Mouse (Mus musculus) hindbrain, embryonic 10.5 days (tissue): ENCODE data around the gene Itpr2. TPM values are rescaled to one million over a fixed set of nuclear protein-coding genes. Genes with fewer than 3 reads are reported as not detected.

Experiments
- DNase-seq: peaks from one replicate; pipeline ENCODE4 v3.0.0-alpha.2; 2017; ENCODE audit warnings: low spot score
- H3K27ac ChIP-seq: fragments of 300-500 bp; sonication (generic); 2 replicates; pipeline ENCODE4 v1.5.1; 2016; ENCODE audit warnings: mild to moderate bottlenecking, moderate library complexity
- H3K27me3 ChIP-seq: fragments of 300-500 bp; sonication (generic); 2 replicates; pipeline ENCODE4 v1.6.1; 2016; ENCODE audit warnings: mild to moderate bottlenecking; ENCODE audit not compliant: poor library complexity, insufficient read depth, severe bottlenecking
- H3K36me3 ChIP-seq: fragments of 300-500 bp; sonication (generic); 2 replicates; pipeline ENCODE4 v1.6.1; 2016; ENCODE audit warnings: mild to moderate bottlenecking, moderate library complexity
- H3K4me1 ChIP-seq: fragments of 300-500 bp; sonication (generic); replicated peaks from 2 replicates; pipeline ENCODE4 v1.6.1; 2016; ENCODE audit warnings: mild to moderate bottlenecking
- H3K4me3 ChIP-seq: fragments of 300-500 bp; sonication (generic); 2 replicates; pipeline ENCODE4 v1.5.1; 2016; ENCODE audit warnings: mild to moderate bottlenecking, moderate library complexity
- H3K9me3 ChIP-seq: fragments of 300-500 bp; sonication (generic); 2 replicates; pipeline ENCODE4 v1.6.1; 2016; ENCODE audit warnings: mild to moderate bottlenecking, moderate library complexity
- WGBS: fragments of 180-500 bp; shearing (Covaris S2); methylation state at CpG from one replicate; pipeline ENCODE4 v1.1.7; 2016; 5-methylcytosine and 5-hydroxymethylcytosine counted together
- polyA plus RNA-seq: library from polyadenylated mRNA; unstranded; fragments of >200 nt; fragmentation: Nextera tagmentation; extraction: Ambion mirVana; gene quantifications from 2 replicates; pipeline ENCODE4 v1.2.1, GENCODE M21; 2016

Gene Itpr2
- polyA plus RNA-seq, 1 experiment from 2014 or later = 5.0 TPM

- H3K4me1 ChIP-seq = 0 out of 2 replicates have a peak, but pooled peaks cover 7% of the 10 kb centered on the region
- WGBS = 85% methylated on average over 8 of the region's 8 CpGs
- no peak overlapping the region for H3K4me3 ChIP-seq
- DNase-seq = no peak
- no peaks in the 10 kb centered on the region for H3K36me3 ChIP-seq
- H3K27me3 ChIP-seq = no peaks in the 10 kb centered on the region
- no peaks in the 10 kb centered on the region for H3K9me3 ChIP-seq
- H3K27ac ChIP-seq = no peak overlapping the region
Observed at GRCm38 (mm10) chr6:146157983-146158535, 344.0 kb downstream of the Itpr2 start.

GRCm38 (mm10) chr6:146157099-146157498, 344.9 kb downstream of the Itpr2 start:
- Histone ChIP-seq H3K27ac (no peak overlapping the region), H3K4me1 (0 out of 2 replicates have a peak, but pooled peaks cover 7% of the 10 kb centered on the region), H3K27me3 (no peaks in the 10 kb centered on the region), H3K36me3 (no peaks in the 10 kb centered on the region), H3K4me3 (no peak overlapping the region), H3K9me3 (no peaks in the 10 kb centered on the region)
- 96% methylated on average over 14 of the region's 14 CpGs for WGBS
- DNase-seq = no peak

GRCm38 (mm10) chr6:146156536-146156935, 345.5 kb downstream of the Itpr2 start:
- Histone ChIP-seq H3K36me3 (no peaks in the 10 kb centered on the region), H3K9me3 (no peaks in the 10 kb centered on the region), H3K4me3 (no peak overlapping the region), H3K4me1 (0 out of 2 replicates have a peak, but pooled peaks cover 7% of the 10 kb centered on the region), H3K27me3 (no peaks in the 10 kb centered on the region), H3K27ac (no peak overlapping the region)
- WGBS = 91% methylated on average over 6 of the region's 6 CpGs
- no peak for DNase-seq

- Histone ChIP-seq H3K9me3 (no peaks in the 10 kb centered on the region), H3K36me3 (no peaks in the 10 kb centered on the region), H3K27ac (no peak overlapping the region), H3K27me3 (no peaks in the 10 kb centered on the region), H3K4me3 (no peak overlapping the region), H3K4me1 (0 out of 2 replicates have a peak, but pooled peaks cover 7% of the 10 kb centered on the region)
- no peak for DNase-seq
- 81% methylated on average over 8 of the region's 8 CpGs for WGBS
Observed at GRCm38 (mm10) chr6:146155156-146155734, 346.8 kb downstream of the Itpr2 start.

- Histone ChIP-seq H3K27ac (no peak overlapping the region), H3K27me3 (no peaks in the 10 kb centered on the region), H3K4me1 (0 out of 2 replicates have a peak, but pooled peaks cover 7% of the 10 kb centered on the region), H3K36me3 (no peaks in the 10 kb centered on the region), H3K4me3 (no peak overlapping the region), H3K9me3 (no peaks in the 10 kb centered on the region)
- 71% methylated on average over 5 of the region's 5 CpGs for WGBS
- no peak for DNase-seq
Observed at GRCm38 (mm10) chr6:146152843-146153242, 349.2 kb downstream of the Itpr2 start.

- H3K4me3 ChIP-seq = no peak overlapping the region
- DNase-seq = no peak
- H3K27me3 ChIP-seq = no peaks in the 10 kb centered on the region
- peaks cover 20% of the 10 kb centered on the region for H3K4me1 ChIP-seq
- H3K9me3 ChIP-seq = peaks cover 6% of the 10 kb centered on the region
- peak overlapping the region; percentile 23; the same call in 1 of the 2 replicates for H3K27ac ChIP-seq
- WGBS = 90% methylated on average over 4 of the region's 4 CpGs
- H3K36me3 ChIP-seq = 0 out of 2 replicates have a peak, but pooled peaks cover 2% of the 10 kb centered on the region
Observed at GRCm38 (mm10) chr6:146140966-146141585, 360.9 kb downstream of the Itpr2 start.

GRCm38 (mm10) chr6:146140171-146140570, 361.9 kb downstream of the Itpr2 start:
- no peak for DNase-seq
- Histone ChIP-seq H3K4me1 (peaks cover 29% of the 10 kb centered on the region), H3K4me3 (no peak overlapping the region), H3K27me3 (no peaks in the 10 kb centered on the region), H3K9me3 (no peaks in the 10 kb centered on the region; the same call in 1 of the 2 replicates), H3K27ac (0 out of 2 replicates have a peak overlapping the region, but pooled peaks have one; percentile 23), H3K36me3 (no peaks in the 10 kb centered on the region)
- WGBS = 93% methylated on average over 6 of the region's 6 CpGs

- Histone ChIP-seq H3K4me1 (peaks cover 38% of the 10 kb centered on the region), H3K4me3 (no peak overlapping the region), H3K27ac (peak overlapping the region; percentile 78), H3K27me3 (no peaks in the 10 kb centered on the region), H3K36me3 (no peaks in the 10 kb centered on the region), H3K9me3 (no peaks in the 10 kb centered on the region)
- peak; percentile 14 for DNase-seq
- WGBS = 36% methylated on average over 4 of the region's 4 CpGs
Observed at GRCm38 (mm10) chr6:146136646-146137045, 365.4 kb downstream of the Itpr2 start.

- Histone ChIP-seq H3K4me1 (peaks cover 38% of the 10 kb centered on the region), H3K27ac (peak overlapping the region; percentile 78), H3K9me3 (no peaks in the 10 kb centered on the region), H3K4me3 (no peak overlapping the region), H3K27me3 (no peaks in the 10 kb centered on the region), H3K36me3 (no peaks in the 10 kb centered on the region)
- 52% methylated on average over 7 of the region's 7 CpGs for WGBS
- no peak for DNase-seq
Observed at GRCm38 (mm10) chr6:146136244-146136643, 365.8 kb downstream of the Itpr2 start.

GRCm38 (mm10) chr6:146135291-146135690, 366.7 kb downstream of the Itpr2 start:
- H3K4me1 ChIP-seq = peaks cover 38% of the 10 kb centered on the region
- H3K4me3 ChIP-seq = no peak overlapping the region
- whole genome bisulfite sequencing = 67% methylated on average over 8 of the region's 8 CpGs
- peak overlapping the region; percentile 78 for H3K27ac ChIP-seq
- no peaks in the 10 kb centered on the region for H3K9me3 ChIP-seq
- no peaks in the 10 kb centered on the region for H3K27me3 ChIP-seq
- no peaks in the 10 kb centered on the region for H3K36me3 ChIP-seq
- DNase-seq = no peak

- H3K4me3 ChIP-seq = no peak overlapping the region
- H3K9me3 ChIP-seq = no peaks in the 10 kb centered on the region
- no peak overlapping the region for H3K27ac ChIP-seq
- WGBS = 86% methylated on average over 8 of the region's 8 CpGs
- no peak for DNase-seq
- H3K27me3 ChIP-seq = no peaks in the 10 kb centered on the region
- no peaks in the 10 kb centered on the region for H3K36me3 ChIP-seq
- H3K4me1 ChIP-seq = peaks cover 38% of the 10 kb centered on the region
Observed at GRCm38 (mm10) chr6:146133921-146134320, 368.1 kb downstream of the Itpr2 start.

- Histone ChIP-seq H3K4me3 (no peak overlapping the region), H3K27me3 (no peaks in the 10 kb centered on the region), H3K4me1 (no peaks in the 10 kb centered on the region), H3K27ac (no peak overlapping the region), H3K9me3 (no peaks in the 10 kb centered on the region), H3K36me3 (no peaks in the 10 kb centered on the region)
- 81% methylated on average over 7 of the region's 7 CpGs for WGBS
- no peak for DNase-seq
Observed at GRCm38 (mm10) chr6:146129066-146129465, 373.0 kb downstream of the Itpr2 start.
